Mouse (Mus musculus) common myeloid progenitor, adult 5-6 weeks (primary cell): ENCODE measurements around the gene Tomm40. TPM values are rescaled to one million over a fixed set of nuclear protein-coding genes. Genes with fewer than 3 reads are reported as not detected.

Experiments
- ATAC-seq: replicated peaks from 2 replicates; pipeline ENCODE4 v1.8.0; 2016; ENCODE audit warnings: low read depth, mild to moderate bottlenecking, moderate TSS enrichment, inconsistent platforms; ENCODE audit not compliant: poor library complexity, severe bottlenecking
- total RNA-seq: library from RNA; stranded (forward); fragments of 200-1000, 187-1606 nt; gene quantifications from 2 replicates; pipeline ENCODE4 v1.2.3, GENCODE M21; 2017

Gene Tomm40
- total RNA-seq, 1 experiment from 2014 or later = 40.1 TPM

GRCm38 (mm10) chr7:19713598-19713997 is 1.6 kb downstream of the Tomm40 start:
- no peak for ATAC-seq

GRCm38 (mm10) chr7:19713196-19713595 is 2.0 kb downstream of the Tomm40 start:
- no peak for ATAC-seq

- ATAC-seq = no peak
Observed at GRCm38 (mm10) chr7:19712414-19712813, 2.8 kb downstream of the Tomm40 start.

GRCm38 (mm10) chr7:19710650-19711049 is 4.6 kb downstream of the Tomm40 start:
- ATAC-seq = no peak

GRCm38 (mm10) chr7:19705271-19705670 is 10.0 kb downstream of the Tomm40 start:
- no peak for ATAC-seq

GRCm38 (mm10) chr7:19704475-19704874 is 10.8 kb downstream of the Tomm40 start:
- ATAC-seq = no peak

GRCm38 (mm10) chr7:19702859-19703555 is 12.2 kb downstream of the Tomm40 start:
- ATAC-seq = no peak

- peak; percentile 50 for ATAC-seq
Observed at GRCm38 (mm10) chr7:19701069-19701761, 14.0 kb downstream of the Tomm40 start.

- ATAC-seq = no peak
Observed at GRCm38 (mm10) chr7:19700299-19701068, 14.8 kb downstream of the Tomm40 start.

- no peak for ATAC-seq
Observed at GRCm38 (mm10) chr7:19699827-19700148, 15.4 kb downstream of the Tomm40 start.

- ATAC-seq = peak; percentile 43
Observed at GRCm38 (mm10) chr7:19698907-19699826, 16.1 kb downstream of the Tomm40 start, which contains the start of gene Apoe. Gene Apoe, minus strand, starts transcription at chr7:19699188.

GRCm38 (mm10) chr7:19697949-19698906 is 17.0 kb downstream of the Tomm40 start:
- 0 out of 2 replicates have a peak, but pooled peaks have one; percentile 14 for ATAC-seq

- no peak for ATAC-seq
Observed at GRCm38 (mm10) chr7:19696336-19696873, 18.8 kb downstream of the Tomm40 start.

- ATAC-seq = no peak
Observed at GRCm38 (mm10) chr7:19695881-19696280, 19.4 kb downstream of the Tomm40 start.

GRCm38 (mm10) chr7:19695213-19695594 is 20.0 kb downstream of the Tomm40 start:
- no peak for ATAC-seq

- no peak for ATAC-seq
Observed at GRCm38 (mm10) chr7:19694336-19695212, 20.7 kb downstream of the Tomm40 start.

GRCm38 (mm10) chr7:19693421-19693820 is 21.8 kb downstream of the Tomm40 start:
- ATAC-seq = peak; percentile 49
